Mouse (Mus musculus): ENCODE measurements at regions not wholly inside any gene's neighbourhood (a gene's known extent, or its start where the extent isn't known, plus 50 kb on each side); places are given as distances from the start of the nearest gene placed in this dataset.
A peak's percentile ranks its signal among the peaks of the same experiment; 100 is the strongest.

DNA sequence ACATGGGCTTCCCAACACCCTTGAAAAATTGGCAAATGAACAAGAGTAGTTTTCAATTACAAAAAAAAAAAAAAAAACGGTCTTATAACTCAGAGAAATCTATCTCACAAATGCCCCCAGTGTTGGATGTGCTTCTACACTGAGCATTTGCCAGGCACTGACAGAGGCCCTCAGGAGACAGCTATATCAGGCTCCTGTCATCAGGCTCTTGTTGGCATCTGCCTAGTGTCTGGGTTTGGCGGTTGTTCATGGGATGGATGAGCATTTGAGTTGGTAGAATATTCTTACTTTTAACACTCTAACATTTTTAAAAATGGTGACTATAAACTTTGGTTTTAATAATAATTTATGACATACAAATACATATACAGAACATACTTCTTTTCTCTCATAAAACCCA lies 1555.4 kb upstream of the Map3k7 start:
- no peak overlapping the region for H3K4me2 ChIP-seq
- H3K27ac ChIP-seq, result no peak overlapping the region
- H3K4me3 ChIP-seq, result no peak overlapping the region
- ATAC-seq (ENCODE audit: borderline replicate concordance, extremely low read depth, low FRiP score, low TSS enrichment), result no peak
- no peaks in the 10 kb centered on the region for H3K9me3 ChIP-seq
- H3K27me3 ChIP-seq, result no peaks in the 10 kb centered on the region
- no peaks in the 10 kb centered on the region for H3K4me1 ChIP-seq
- no peaks in the 10 kb centered on the region for H3K36me3 ChIP-seq
- H3K9ac ChIP-seq, result no peak overlapping the region
- WGBS, result 61% methylated on average over 2 of the region's 2 CpGs

DNA sequence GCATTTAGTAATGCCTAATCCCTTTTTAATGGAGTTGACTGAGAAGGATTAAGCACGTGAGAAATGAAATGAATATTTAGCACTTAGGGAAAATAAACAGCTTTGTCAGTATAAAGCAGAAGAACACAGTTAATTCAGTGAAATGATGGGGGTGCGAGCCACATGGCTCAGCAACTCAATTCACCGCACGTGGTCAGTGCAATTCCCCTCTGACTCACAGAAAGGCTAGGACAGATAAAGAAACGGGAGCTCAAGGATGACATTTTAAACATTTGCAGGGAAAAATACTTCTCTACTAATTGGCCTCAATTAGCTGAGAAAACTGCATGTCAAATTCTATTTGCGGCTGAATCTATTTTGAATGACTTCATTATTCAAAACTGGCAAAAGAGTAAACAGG lies 1516.3 kb upstream of the Map3k7 start:
- WGBS, result 51% methylated on average over 6 of the region's 6 CpGs

GRCm38 (mm10) chr4:30450395-30450794 lies 1513.5 kb upstream of the Map3k7 start:
- Histone ChIP-seq H3K36me3 (no peaks in the 10 kb centered on the region), H3K4me1 (no peaks in the 10 kb centered on the region), H3K27me3 (no peaks in the 10 kb centered on the region), H3K4me2 (no peak overlapping the region), H3K27ac (no peak overlapping the region), H3K9me3 (no peaks in the 10 kb centered on the region), H3K9ac (no peak overlapping the region), H3K4me3 (no peak overlapping the region)
- peak; percentile 80; the same call in 1 of the 2 replicates for ATAC-seq (ENCODE audit: borderline replicate concordance, extremely low read depth, low FRiP score, low TSS enrichment)
- WGBS, result 32% methylated on average over 1 of the region's 1 CpGs

More for the DNA sequence above, 1516.3 kb upstream of the Map3k7 start:
- ATAC-seq (ENCODE audit: borderline replicate concordance, extremely low read depth, low FRiP score, low TSS enrichment), result no peak
- Histone ChIP-seq H3K4me1 (no peaks in the 10 kb centered on the region), H3K9ac (no peak overlapping the region), H3K27ac (no peak overlapping the region), H3K4me2 (no peak overlapping the region), H3K27me3 (no peaks in the 10 kb centered on the region), H3K4me3 (no peak overlapping the region), H3K36me3 (no peaks in the 10 kb centered on the region), H3K9me3 (no peaks in the 10 kb centered on the region)

- Histone ChIP-seq H3K9ac (no peak overlapping the region), H3K4me3 (no peak overlapping the region), H3K4me1 (no peaks in the 10 kb centered on the region), H3K9me3 (no peaks in the 10 kb centered on the region), H3K4me2 (no peak overlapping the region), H3K36me3 (no peaks in the 10 kb centered on the region), H3K27me3 (no peaks in the 10 kb centered on the region), H3K27ac (no peak overlapping the region)
- 78% methylated on average over 4 of the region's 4 CpGs for whole genome bisulfite sequencing
- no peak for ATAC-seq (ENCODE audit: borderline replicate concordance, extremely low read depth, low FRiP score, low TSS enrichment)
These were observed 1496.5 kb upstream of the Map3k7 start for GRCm38 (mm10) chr4:30467336-30467933.

GRCm38 (mm10) chr4:30476621-30477020 lies 1487.3 kb upstream of the Map3k7 start:
- no peak overlapping the region for H3K4me2 ChIP-seq
- WGBS, result 40% methylated on average over 1 of the region's 1 CpGs
- ATAC-seq (ENCODE audit: borderline replicate concordance, extremely low read depth, low FRiP score, low TSS enrichment), result no peak
- H3K4me1 ChIP-seq, result no peaks in the 10 kb centered on the region
- H3K9ac ChIP-seq, result no peak overlapping the region
- no peaks in the 10 kb centered on the region for H3K9me3 ChIP-seq
- H3K36me3 ChIP-seq, result no peaks in the 10 kb centered on the region
- no peaks in the 10 kb centered on the region for H3K27me3 ChIP-seq
- no peak overlapping the region for H3K27ac ChIP-seq
- no peak overlapping the region for H3K4me3 ChIP-seq

DNA sequence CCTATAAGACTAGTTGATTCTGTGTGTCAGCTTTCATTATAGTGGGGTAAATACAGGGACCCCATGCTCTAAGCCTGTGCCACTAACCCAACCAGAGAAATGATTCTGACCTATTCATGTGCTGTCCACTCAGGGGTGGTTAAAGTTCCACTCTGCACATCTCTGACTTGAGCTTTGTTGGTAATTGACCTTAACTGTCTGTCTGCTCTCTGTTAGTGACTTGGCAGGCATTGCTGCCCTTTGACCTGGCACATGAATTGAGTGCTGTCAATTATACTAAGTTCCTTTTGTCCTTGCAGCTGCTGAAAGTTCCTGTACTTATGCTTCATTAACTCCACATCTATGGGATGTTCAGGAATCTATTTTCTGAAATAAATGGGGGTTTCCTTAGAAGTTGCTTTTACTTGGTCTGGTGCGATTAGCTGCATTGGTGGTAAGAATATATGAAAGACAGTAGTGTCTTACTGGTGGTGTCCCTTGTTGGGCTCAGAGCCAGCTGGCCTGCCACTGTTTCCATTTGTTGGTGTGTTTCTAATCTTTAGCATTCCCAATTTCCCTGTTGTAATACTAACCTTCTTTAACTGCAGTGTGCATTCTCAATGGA lies 1463.7 kb upstream of the Map3k7 start:
- Histone ChIP-seq H3K27ac (no peak overlapping the region), H3K4me3 (no peak overlapping the region), H3K36me3 (no peaks in the 10 kb centered on the region), H3K9ac (no peak overlapping the region), H3K9me3 (no peaks in the 10 kb centered on the region), H3K4me2 (no peak overlapping the region), H3K4me1 (no peaks in the 10 kb centered on the region), H3K27me3 (no peaks in the 10 kb centered on the region)
- WGBS, result 81% methylated on average over 1 of the region's 1 CpGs
- ATAC-seq (ENCODE audit: borderline replicate concordance, extremely low read depth, low FRiP score, low TSS enrichment), result no peak
